In the genomic region with DNA sequence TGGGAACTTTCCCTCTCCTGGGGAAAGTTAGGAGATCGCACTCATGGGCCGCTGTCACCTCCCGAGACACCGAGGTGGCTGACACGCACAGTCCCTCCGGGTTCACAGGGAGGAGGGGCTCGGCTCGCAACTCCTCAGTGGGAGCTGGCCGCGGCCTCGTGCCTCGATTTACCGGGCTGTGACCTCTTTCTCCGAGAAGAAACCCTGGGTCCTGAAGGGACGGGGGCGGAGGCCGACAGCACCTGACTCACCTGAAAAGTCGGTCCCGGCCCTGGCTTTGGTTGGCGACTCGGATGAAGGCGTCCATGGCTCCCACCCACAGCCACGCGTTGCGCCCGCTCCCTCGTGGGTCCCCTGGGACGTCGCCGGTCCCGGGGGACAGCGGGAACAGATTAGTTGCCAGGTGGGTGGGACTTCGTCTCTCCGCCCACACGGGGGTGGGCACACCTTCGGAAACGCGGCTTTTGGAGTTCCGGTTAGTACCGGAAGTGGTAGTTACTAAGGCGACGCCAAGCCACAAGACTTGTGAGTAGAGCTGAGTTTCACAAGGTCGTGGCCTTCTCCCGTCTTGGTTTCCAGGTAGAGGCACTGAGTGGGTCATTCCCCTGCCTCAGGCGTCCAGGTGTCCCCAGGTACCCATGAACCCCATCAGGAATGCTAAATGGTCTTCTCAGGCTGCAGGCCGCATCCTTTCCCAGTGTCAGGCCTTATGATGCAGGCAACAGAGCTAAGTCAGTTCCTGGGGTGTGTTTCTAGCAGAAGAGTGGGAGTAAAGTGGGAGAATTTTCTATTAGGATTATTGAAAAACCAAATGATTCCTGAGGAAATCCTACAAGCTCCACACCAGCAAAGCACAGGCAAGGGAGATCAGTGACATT, we compare ENCODE assay signal across 8 mouse cellular contexts. TPM values are rescaled to one million over a fixed set of nuclear protein-coding genes. Genes with fewer than 3 reads are reported as not detected.
DNase-seq lines count a peak whose midpoint lies in the region; ATAC-seq lines count a peak whose summit lies in the region.

A gene (minus strand): TSS at position 473 of the 878 bp plus-strand sequence.
A gene (plus strand): TSS at position 505 of the 878 bp plus-strand sequence.

- H3K4me3 ChIP-seq in intestine, embryonic 15.5 days (replicated peaks): peak within 1 kb of the TSS; percentile 60

- no peaks in the 10 kb centered on the region for H3K36me3 ChIP-seq in intestine, embryonic 15.5 days

- H3K27ac ChIP-seq in intestine, embryonic 15.5 days: no peak within 1 kb of the TSS

- 3% methylated on average over 46 of the region's 46 CpGs for WGBS in intestine, embryonic 15.5 days

- intact Hi-C loops in gastrocnemius, postnatal 36 days (cut with DNase I): no loop called here
- intact Hi-C loops in left cerebral cortex, postnatal 14 days (cut with DNase I): no loop called here

- peak; percentile 95 for ATAC-seq in intestine, embryonic 15.5 days
- peak; percentile 90 for ATAC-seq in megakaryocyte-erythroid progenitor cell, adult 5-6 weeks (replicated peaks; ENCODE audit: low FRiP score, low TSS enrichment, poor library complexity, severe bottlenecking)

- H3K9ac ChIP-seq in intestine, embryonic 15.5 days: peak within 1 kb of the TSS; percentile 55

- DNase-seq in adrenal gland, postnatal 10 days: peak; percentile 92
- peak; percentile 79 for DNase-seq in embryo, embryonic 9.5 days (ENCODE audit: extremely low spot score)
- peak; percentile 57 for DNase-seq in gastrocnemius, postnatal 36 days
- peak; percentile 69 to 73 for DNase-seq in left cerebral cortex, postnatal 14 days (ENCODE audit: low spot score in 2 of 2)
- DNase-seq in right cerebral cortex, postnatal 14 days: peak; percentile 66
- DNase-seq in urinary bladder, postnatal 4 days (ENCODE audit: low spot score in 2 of 2): peak; percentile 70 to 74

- H3K4me1 ChIP-seq in intestine, embryonic 15.5 days (replicated peaks): 0 out of 2 replicates have a peak, but pooled peaks cover 2% of the 10 kb centered on the region

- H3K9me3 ChIP-seq in intestine, embryonic 15.5 days: no peaks in the 10 kb centered on the region

- H3K27me3 ChIP-seq in intestine, embryonic 15.5 days (replicated peaks): no peaks in the 10 kb centered on the region

- peak within 1 kb of the TSS; percentile 87 for H3K4me2 ChIP-seq in intestine, embryonic 15.5 days (replicated peaks)

RNA-seq across cellular contexts. Expression of the first gene that starts in this region (rescaled TPM):
- total RNA-seq in adrenal gland, postnatal 10 days (2021): 10 to 100 TPM; 41.0 to 47.0 TPM
- total RNA-seq in gastrocnemius, postnatal 36 days (2021): 10 to 100 TPM in 1 of 2 experiments, 1 to 10 TPM in 1; 9.8 to 11.5 TPM
- polyA plus RNA-seq in intestine, embryonic 15.5 days (2015; fragmentation: Nextera tagmentation; extraction: Ambion mirVana): 9.6 and 12.6 TPM in 2 replicates
- 1 to 10 TPM; 8.2 to 8.7 TPM for total RNA-seq in left cerebral cortex, postnatal 14 days (2021)
- total RNA-seq in megakaryocyte-erythroid progenitor cell, adult 5-6 weeks (2014; fragmentation: Nextera tagmentation): 5.4 and 8.6 TPM in 2 replicates
- total RNA-seq in megakaryocyte-erythroid progenitor cell, adult 5-6 weeks (2017): 4.6 and 6.0 TPM in 2 replicates

RNA-seq across cellular contexts. Expression of the second gene that starts in this region (rescaled TPM):
- total RNA-seq in adrenal gland, postnatal 10 days (2021): 1 to 10 TPM; 1.5 to 2.5 TPM
- total RNA-seq in gastrocnemius, postnatal 36 days (2021): not detected
- 0.20 and 0.30 TPM in 2 replicates for polyA plus RNA-seq in intestine, embryonic 15.5 days (2015; fragmentation: Nextera tagmentation; extraction: Ambion mirVana)
- not detected for total RNA-seq in left cerebral cortex, postnatal 14 days (2021)
- total RNA-seq in megakaryocyte-erythroid progenitor cell, adult 5-6 weeks (2014; fragmentation: Nextera tagmentation): not detected in 2 replicates
- not detected in 2 replicates for total RNA-seq in megakaryocyte-erythroid progenitor cell, adult 5-6 weeks (2017)
